Mouse (Mus musculus) gastrocnemius, postnatal 4 days (tissue): Measurements from ENCODE around the gene Atp6v0a1. TPM values are rescaled to one million over a fixed set of nuclear protein-coding genes. Genes with fewer than 3 reads are reported as not detected.

ENCODE experiments used
- DNase-seq, 2 experiments: peaks; one replicate each; pipeline ENCODE4 v3.0.0; 2021 to 2022; ENCODE audit warnings: low spot score in 2 of 2, mixed read lengths in 2 of 2
- total RNA-seq, 2 experiments: library from RNA; stranded (reverse); gene quantifications; 2 replicates each; pipeline ENCODE4 v1.2.3; 2021

Gene Atp6v0a1
- total RNA-seq, 2 experiments from 2014 or later: 70.3 to 73.5 TPM

- DNase-seq: no peak
These were observed 50.2 kb downstream of the Atp6v0a1 start for GRCm38 (mm10) chr11:101059473-101059872.

- DNase-seq: peak in 1 of 2 experiments; percentile 70
These were observed 50.9 kb downstream of the Atp6v0a1 start for GRCm38 (mm10) chr11:101060126-101060525.

- no peak for DNase-seq
These were observed 51.8 kb downstream of the Atp6v0a1 start for GRCm38 (mm10) chr11:101061049-101061448.

- DNase-seq: no peak
These were observed 53.1 kb downstream of the Atp6v0a1 start for GRCm38 (mm10) chr11:101062165-101062884.

- DNase-seq: no peak
These were observed 53.9 kb downstream of the Atp6v0a1 start for GRCm38 (mm10) chr11:101062971-101063675.

GRCm38 (mm10) chr11:101063676-101064327, 54.5 kb downstream of the Atp6v0a1 start:
- DNase-seq: peak in 1 of 2 experiments; percentile 69

GRCm38 (mm10) chr11:101064462-101064861, 55.2 kb downstream of the Atp6v0a1 start:
- DNase-seq: no peak

GRCm38 (mm10) chr11:101065002-101065401, 55.8 kb downstream of the Atp6v0a1 start:
- no peak for DNase-seq

- peak; percentile 64 to 84 for DNase-seq
These were observed 57.5 kb downstream of the Atp6v0a1 start for GRCm38 (mm10) chr11:101066549-101067412.

- peak; percentile 95 to 96 for DNase-seq
These were observed 60.3 kb downstream of the Atp6v0a1 start, which contains the start of gene Naglu for GRCm38 (mm10) chr11:101069391-101070188. Naglu (plus strand) TSS chr11:101070012.

GRCm38 (mm10) chr11:101070189-101070527, 60.9 kb downstream of the Atp6v0a1 start:
- DNase-seq: no peak

GRCm38 (mm10) chr11:101070987-101071386, 61.7 kb downstream of the Atp6v0a1 start:
- no peak for DNase-seq

- no peak for DNase-seq
These were observed 62.7 kb downstream of the Atp6v0a1 start for GRCm38 (mm10) chr11:101071810-101072428.

GRCm38 (mm10) chr11:101078121-101078520, 68.9 kb downstream of the Atp6v0a1 start, which contains the start of gene Hsd17b1:
Hsd17b1 (plus strand) TSS chr11:101078411.
- no peak for DNase-seq

GRCm38 (mm10) chr11:101079746-101080145, 70.5 kb downstream of the Atp6v0a1 start:
- DNase-seq: no peak

- no peak for DNase-seq
These were observed 71.2 kb downstream of the Atp6v0a1 start for GRCm38 (mm10) chr11:101080421-101080820.

- no peak for DNase-seq
These were observed 72.4 kb downstream of the Atp6v0a1 start for GRCm38 (mm10) chr11:101081659-101082058.

- peak; percentile 60 to 84 for DNase-seq
These were observed 73.2 kb downstream of the Atp6v0a1 start, which contains the start of gene Coasy for GRCm38 (mm10) chr11:101082208-101083082. Coasy (plus strand) TSS chr11:101082565.
